Mouse (Mus musculus) lung, embryonic 15.5 days (tissue): ENCODE data around the gene Plcd1. TPM values are rescaled to one million over a fixed set of nuclear protein-coding genes. Genes with fewer than 3 reads are reported as not detected.
A peak's percentile ranks its signal among the peaks of the same experiment; 100 is the strongest.

Source experiments
- ATAC-seq: fragments of 200-750 bp; cut with Nextera tagmentation; 2 replicates; pipeline ENCODE4 v1.8.0; 2017; ENCODE audit warnings: moderate number of reproducible peaks, borderline replicate concordance; ENCODE audit not compliant: low FRiP score, low TSS enrichment; ENCODE audit errors: extremely low read depth
- H3K27ac ChIP-seq: fragments of 300-500 bp; sonication (generic); 2 replicates; pipeline ENCODE4 v1.5.1; 2015; ENCODE audit warnings: moderate library complexity, mild to moderate bottlenecking, inconsistent platforms
- H3K27me3 ChIP-seq: fragments of 300-500 bp; sonication (generic); 2 replicates; pipeline ENCODE4 v1.6.1; 2015; ENCODE audit warnings: inconsistent platforms
- H3K36me3 ChIP-seq: fragments of 300-500 bp; sonication (generic); 2 replicates; pipeline ENCODE4 v1.6.1; 2015; ENCODE audit warnings: inconsistent platforms
- H3K4me1 ChIP-seq: fragments of 300-500 bp; sonication (generic); 2 replicates; pipeline ENCODE4 v1.6.1; 2015; ENCODE audit warnings: inconsistent platforms
- H3K4me2 ChIP-seq: fragments of 300-500 bp; sonication (generic); 2 replicates; pipeline ENCODE4 v1.6.1; 2015; ENCODE audit warnings: inconsistent platforms, mild to moderate bottlenecking, moderate library complexity
- H3K4me3 ChIP-seq: fragments of 300-500 bp; sonication (generic); 2 replicates; pipeline ENCODE4 v1.5.1; 2015; ENCODE audit warnings: mild to moderate bottlenecking, inconsistent platforms
- H3K9ac ChIP-seq: fragments of 300-500 bp; sonication (generic); 2 replicates; pipeline ENCODE4 v1.6.1; 2015; ENCODE audit warnings: inconsistent platforms
- H3K9me3 ChIP-seq: fragments of 300-500 bp; sonication (generic); 2 replicates; pipeline ENCODE4 v1.6.1; 2016; ENCODE audit warnings: inconsistent platforms
- WGBS: fragments of 180-500 bp; shearing (Covaris S2); methylation state at CpG from one replicate; pipeline ENCODE4 v1.1.7; 2015; 5-methylcytosine and 5-hydroxymethylcytosine counted together
- polyA plus RNA-seq: library from polyadenylated mRNA; unstranded; fragments of >200 nt; fragmentation: Nextera tagmentation; extraction: Ambion mirVana; gene quantifications from 2 replicates; pipeline ENCODE4 v1.2.1, GENCODE M21; 2015

Plcd1 gene
- polyA plus RNA-seq, 1 experiment from 2014 or later: 17.7 TPM

GRCm38 (mm10) chr9:119107566-119107965 lies 14.3 kb upstream of the Plcd1 start:
- Histone ChIP-seq H3K27me3 (peaks cover 4% of the 10 kb centered on the region), H3K36me3 (no peaks in the 10 kb centered on the region), H3K9ac (no peak overlapping the region), H3K27ac (no peak overlapping the region), H3K4me3 (no peak overlapping the region), H3K4me1 (peaks cover 15% of the 10 kb centered on the region; the same call in 1 of the 2 replicates), H3K4me2 (no peak overlapping the region), H3K9me3 (no peaks in the 10 kb centered on the region)
- no peak for ATAC-seq
- 81% methylated on average over 4 of the region's 4 CpGs for WGBS

GRCm38 (mm10) chr9:119102783-119103113 lies 9.4 kb upstream of the Plcd1 start:
- peaks cover 4% of the 10 kb centered on the region for H3K27me3 ChIP-seq
- peak overlapping the region; percentile 29 for H3K9ac ChIP-seq
- peak; percentile 32; the same call in 1 of the 2 replicates for ATAC-seq
- peaks cover 11% of the 10 kb centered on the region for H3K4me1 ChIP-seq
- no peaks in the 10 kb centered on the region for H3K36me3 ChIP-seq
- 4% methylated on average over 19 of the region's 19 CpGs for WGBS
- H3K27ac ChIP-seq: no peak overlapping the region
- H3K4me3 ChIP-seq: peak overlapping the region; percentile 57
- H3K9me3 ChIP-seq: no peaks in the 10 kb centered on the region
- H3K4me2 ChIP-seq: peak overlapping the region; percentile 94

- peaks cover 4% of the 10 kb centered on the region for H3K27me3 ChIP-seq
- peak; percentile 88; the same call in 1 of the 2 replicates for ATAC-seq
- peak within 1 kb of the TSS; percentile 57 for H3K4me3 ChIP-seq
- WGBS: 3% methylated on average over 44 of the region's 44 CpGs
- H3K9me3 ChIP-seq: no peaks in the 10 kb centered on the region
- H3K9ac ChIP-seq: peak within 1 kb of the TSS; percentile 29
- no peaks in the 10 kb centered on the region for H3K36me3 ChIP-seq
- peak within 1 kb of the TSS; percentile 94 for H3K4me2 ChIP-seq
- peak within 1 kb of the TSS; percentile 29; the same call in 1 of the 2 replicates for H3K27ac ChIP-seq
- peaks cover 11% of the 10 kb centered on the region for H3K4me1 ChIP-seq
Measured at GRCm38 (mm10) chr9:119101992-119102782, 8.9 kb upstream of the Plcd1 start, which contains the start of gene Dlec1. TSS of gene Dlec1 (plus strand) at chr9:119102478.

GRCm38 (mm10) chr9:119100177-119100898 lies 7.0 kb upstream of the Plcd1 start:
- Histone ChIP-seq H3K4me1 (peaks cover 11% of the 10 kb centered on the region), H3K27ac (no peak overlapping the region), H3K27me3 (peaks cover 4% of the 10 kb centered on the region), H3K9me3 (no peaks in the 10 kb centered on the region), H3K4me2 (no peak overlapping the region), H3K9ac (no peak overlapping the region), H3K4me3 (no peak overlapping the region), H3K36me3 (no peaks in the 10 kb centered on the region)
- ATAC-seq: no peak
- 9% methylated on average over 15 of the region's 15 CpGs for WGBS

GRCm38 (mm10) chr9:119094462-119095109 lies 1.3 kb upstream of the Plcd1 start:
- no peak overlapping the region for H3K9ac ChIP-seq
- H3K27ac ChIP-seq: no peak overlapping the region
- H3K27me3 ChIP-seq: peaks cover 11% of the 10 kb centered on the region
- no peaks in the 10 kb centered on the region for H3K9me3 ChIP-seq
- H3K4me2 ChIP-seq: no peak overlapping the region
- no peak for ATAC-seq
- H3K4me1 ChIP-seq: peaks cover 39% of the 10 kb centered on the region
- WGBS: 62% methylated on average over 13 of the region's 13 CpGs
- no peaks in the 10 kb centered on the region for H3K36me3 ChIP-seq
- H3K4me3 ChIP-seq: no peak overlapping the region

GRCm38 (mm10) chr9:119092473-119093418 lies 556 bp downstream of the Plcd1 start:
- Histone ChIP-seq H3K9me3 (no peaks in the 10 kb centered on the region), H3K9ac (peak overlapping the region; percentile 61), H3K4me3 (peak overlapping the region; percentile 59), H3K27me3 (peaks cover 11% of the 10 kb centered on the region), H3K4me1 (peaks cover 47% of the 10 kb centered on the region), H3K36me3 (no peaks in the 10 kb centered on the region), H3K4me2 (peak overlapping the region; percentile 94), H3K27ac (peak overlapping the region; percentile 66)
- no peak for ATAC-seq
- WGBS: 3% methylated on average over 45 of the region's 45 CpGs

- Histone ChIP-seq H3K27ac (no peak overlapping the region), H3K4me1 (peaks cover 49% of the 10 kb centered on the region), H3K4me3 (0 out of 2 replicates have a peak overlapping the region, but pooled peaks have one; percentile 59), H3K36me3 (no peaks in the 10 kb centered on the region), H3K4me2 (peak overlapping the region; percentile 94), H3K9me3 (no peaks in the 10 kb centered on the region), H3K9ac (no peak overlapping the region), H3K27me3 (peaks cover 11% of the 10 kb centered on the region)
- WGBS: 63% methylated on average over 12 of the region's 12 CpGs
- ATAC-seq: no peak
Measured at GRCm38 (mm10) chr9:119091581-119092310, 1.6 kb downstream of the Plcd1 start.

- H3K4me3 ChIP-seq: no peak overlapping the region
- peaks cover 49% of the 10 kb centered on the region for H3K4me1 ChIP-seq
- H3K9ac ChIP-seq: no peak overlapping the region
- 92% methylated on average over 5 of the region's 5 CpGs for WGBS
- H3K27me3 ChIP-seq: peaks cover 11% of the 10 kb centered on the region
- no peaks in the 10 kb centered on the region for H3K9me3 ChIP-seq
- ATAC-seq: no peak
- no peak overlapping the region for H3K4me2 ChIP-seq
- H3K36me3 ChIP-seq: no peaks in the 10 kb centered on the region
- H3K27ac ChIP-seq: no peak overlapping the region
Measured at GRCm38 (mm10) chr9:119090462-119090861, 2.8 kb downstream of the Plcd1 start.

- no peak for ATAC-seq
- Histone ChIP-seq H3K9me3 (no peaks in the 10 kb centered on the region), H3K4me2 (no peak overlapping the region), H3K27me3 (peaks cover 11% of the 10 kb centered on the region), H3K4me1 (peaks cover 40% of the 10 kb centered on the region), H3K27ac (no peak overlapping the region), H3K9ac (no peak overlapping the region), H3K36me3 (no peaks in the 10 kb centered on the region), H3K4me3 (no peak overlapping the region)
- 62% methylated on average over 7 of the region's 7 CpGs for WGBS
Measured at GRCm38 (mm10) chr9:119089437-119089836, 3.9 kb downstream of the Plcd1 start.

GRCm38 (mm10) chr9:119088148-119088801 lies 5.0 kb downstream of the Plcd1 start:
- peak; percentile 90 for ATAC-seq
- WGBS: under 1% methylated on average over 24 of the region's 24 CpGs
- Histone ChIP-seq H3K9ac (peak overlapping the region; percentile 31), H3K4me1 (peaks cover 28% of the 10 kb centered on the region), H3K27me3 (peaks cover 11% of the 10 kb centered on the region), H3K4me3 (peak overlapping the region; percentile 43), H3K36me3 (no peaks in the 10 kb centered on the region), H3K4me2 (peak overlapping the region; percentile 66), H3K27ac (peak overlapping the region; percentile 92), H3K9me3 (no peaks in the 10 kb centered on the region)
